Mouse (Mus musculus): Measurements from ENCODE around the gene Blvrb. TPM values are rescaled to one million over a fixed set of nuclear protein-coding genes. Genes with fewer than 3 reads are reported as not detected.

The Blvrb gene
- total and polyA plus RNA-seq, 3 experiments: 212 to 460 (median 438) TPM

- ATAC-seq (ENCODE audit: extremely low read depth, insufficient number of reproducible peaks, low FRiP score, poor library complexity, severe bottlenecking) (no peak), DNase-seq (ENCODE audit: low spot score) (no peak)
- H3K9me3 ChIP-seq (replicated peaks): peaks cover 5% of the 10 kb centered on the region
- H3K36me3 ChIP-seq (replicated peaks): peaks cover 25% of the 10 kb centered on the region
- TF ChIP-seq TAL1 (conservative IDR thresholded peaks at IDR 0.05; ENCODE audit: low read depth, low read length): no peak
- no peaks in the 10 kb centered on the region for H3K4me1 ChIP-seq (ENCODE audit: insufficient read depth, low read depth, low read length)
- H3K27me3 ChIP-seq (ENCODE audit: insufficient read depth, low read length): no peaks in the 10 kb centered on the region; the same call in 1 of the 2 replicates
- H3K4me3 ChIP-seq (ENCODE audit: low read depth, low read length): no peak overlapping the region
These were observed 67.2 kb downstream of the Blvrb start for GRCm38 (mm10) chr7:27514961-27515360.

Other genes starting within 250 kb of the Blvrb start
- 5.3 and 6.6 TPM in 2 replicates for gene Itpkc, start 219.3 kb upstream of the Blvrb start, total RNA-seq (2014; fragmentation: Nextera tagmentation)
- 4.6 TPM in 2 replicates for gene Itpkc, start 219.3 kb upstream of the Blvrb start, total RNA-seq (2017)
- gene Itpkc, start 219.3 kb upstream of the Blvrb start, polyA plus RNA-seq (2012): 3.5 and 3.9 TPM in 2 replicates
- gene Coq8b, start 215.0 kb upstream of the Blvrb start, total RNA-seq (2014; fragmentation: Nextera tagmentation): 19.3 and 30.4 TPM in 2 replicates
- gene Coq8b, start 215.0 kb upstream of the Blvrb start, total RNA-seq (2017): 25.3 and 25.5 TPM in 2 replicates
- gene Coq8b, start 215.0 kb upstream of the Blvrb start, polyA plus RNA-seq (2012): 62.2 and 65.3 TPM in 2 replicates
- 2.9 and 4.5 TPM in 2 replicates for gene Numbl, start 189.5 kb upstream of the Blvrb start, total RNA-seq (2014; fragmentation: Nextera tagmentation)
- 1.3 and 1.6 TPM in 2 replicates for gene Numbl, start 189.5 kb upstream of the Blvrb start, total RNA-seq (2017)
- gene Numbl, start 189.5 kb upstream of the Blvrb start, polyA plus RNA-seq (2012): 5.7 TPM in 2 replicates
- gene Ltbp4, start 110.3 kb upstream of the Blvrb start, total RNA-seq (2014; fragmentation: Nextera tagmentation): 0.39 and 9.1 TPM in 2 replicates
- gene Ltbp4, start 110.3 kb upstream of the Blvrb start, total RNA-seq (2017): 0.06 and 0.16 TPM in 2 replicates
- 1.0 and 1.5 TPM in 2 replicates for gene Ltbp4, start 110.3 kb upstream of the Blvrb start, polyA plus RNA-seq (2012)
- 89.8 and 111 TPM in 2 replicates for gene Shkbp1, start 92.0 kb upstream of the Blvrb start, total RNA-seq (2014; fragmentation: Nextera tagmentation)
- gene Shkbp1, start 92.0 kb upstream of the Blvrb start, total RNA-seq (2017): 27.4 and 29.5 TPM in 2 replicates
- gene Shkbp1, start 92.0 kb upstream of the Blvrb start, polyA plus RNA-seq (2012): 218 and 220 TPM in 2 replicates
- not detected in 2 replicates for gene Gm20479, start 90.6 kb upstream of the Blvrb start, total RNA-seq (2014; fragmentation: Nextera tagmentation)
- gene Gm20479, start 90.6 kb upstream of the Blvrb start, total RNA-seq (2017): 1.3 TPM in 1 of 2 replicates, not detected in the other
- 1.2 and 1.4 TPM in 2 replicates for gene Gm20479, start 90.6 kb upstream of the Blvrb start, polyA plus RNA-seq (2012)
- 0.92 and 2.9 TPM in 2 replicates for gene Sptbn4, start 292 bp upstream of the Blvrb start, total RNA-seq (2014; fragmentation: Nextera tagmentation)
- gene Sptbn4, start 292 bp upstream of the Blvrb start, total RNA-seq (2017): 1.1 and 1.2 TPM in 2 replicates
- gene Sptbn4, start 292 bp upstream of the Blvrb start, polyA plus RNA-seq (2012): 0.91 and 1.1 TPM in 2 replicates
- 5.2 and 9.0 TPM in 2 replicates for gene Sertad3, start 25.8 kb downstream of the Blvrb start, total RNA-seq (2014; fragmentation: Nextera tagmentation)
- 15.8 and 18.1 TPM in 2 replicates for gene Sertad3, start 25.8 kb downstream of the Blvrb start, total RNA-seq (2017)
- gene Sertad3, start 25.8 kb downstream of the Blvrb start, polyA plus RNA-seq (2012): 24.0 and 27.0 TPM in 2 replicates
- 18.5 and 18.6 TPM in 2 replicates for gene Sertad1, start 38.9 kb downstream of the Blvrb start, total RNA-seq (2014; fragmentation: Nextera tagmentation)
- 62.3 and 63.1 TPM in 2 replicates for gene Sertad1, start 38.9 kb downstream of the Blvrb start, total RNA-seq (2017)
- 56.9 and 75.3 TPM in 2 replicates for gene Sertad1, start 38.9 kb downstream of the Blvrb start, polyA plus RNA-seq (2012)
- 1.5 and 1.7 TPM in 2 replicates for gene Prx, start 51.3 kb downstream of the Blvrb start, total RNA-seq (2014; fragmentation: Nextera tagmentation)
- gene Prx, start 51.3 kb downstream of the Blvrb start, total RNA-seq (2017): 0.93 and 1.3 TPM in 2 replicates
- gene Prx, start 51.3 kb downstream of the Blvrb start, polyA plus RNA-seq (2012): 2.3 and 2.7 TPM in 2 replicates
- gene Hipk4, start 75.3 kb downstream of the Blvrb start, total RNA-seq (2014; fragmentation: Nextera tagmentation): 0.38 TPM in 1 of 2 replicates, not detected in the other
- 0.11 and 0.12 TPM in 2 replicates for gene Hipk4, start 75.3 kb downstream of the Blvrb start, total RNA-seq (2017)
- 0.09 and 0.11 TPM in 2 replicates for gene Hipk4, start 75.3 kb downstream of the Blvrb start, polyA plus RNA-seq (2012)
- gene Pld3, start 105.2 kb downstream of the Blvrb start, total RNA-seq (2014; fragmentation: Nextera tagmentation): 10.5 and 16.0 TPM in 2 replicates
- gene Pld3, start 105.2 kb downstream of the Blvrb start, total RNA-seq (2017): 7.2 TPM in 2 replicates
- gene Pld3, start 105.2 kb downstream of the Blvrb start, polyA plus RNA-seq (2012): 19.5 and 23.1 TPM in 2 replicates
- gene 2310022A10Rik, start 105.3 kb downstream of the Blvrb start, total RNA-seq (2014; fragmentation: Nextera tagmentation): 18.8 and 26.0 TPM in 2 replicates
- 5.2 and 10.0 TPM in 2 replicates for gene 2310022A10Rik, start 105.3 kb downstream of the Blvrb start, total RNA-seq (2017)
- 61.2 and 61.5 TPM in 2 replicates for gene 2310022A10Rik, start 105.3 kb downstream of the Blvrb start, polyA plus RNA-seq (2012)
- gene Akt2, start 143.6 kb downstream of the Blvrb start, total RNA-seq (2014; fragmentation: Nextera tagmentation): 69.0 and 84.8 TPM in 2 replicates
- gene Akt2, start 143.6 kb downstream of the Blvrb start, total RNA-seq (2017): 41.7 and 42.1 TPM in 2 replicates
- gene Akt2, start 143.6 kb downstream of the Blvrb start, polyA plus RNA-seq (2012): 46.0 and 52.4 TPM in 2 replicates
- gene Ttc9b, start 205.9 kb downstream of the Blvrb start, total RNA-seq (2014; fragmentation: Nextera tagmentation): not detected in 2 replicates
- not detected in 2 replicates for gene Ttc9b, start 205.9 kb downstream of the Blvrb start, total RNA-seq (2017)
- not detected in 2 replicates for gene Ttc9b, start 205.9 kb downstream of the Blvrb start, polyA plus RNA-seq (2012)
- 5.9 and 8.0 TPM in 2 replicates for gene Map3k10, start 226.6 kb downstream of the Blvrb start, total RNA-seq (2014; fragmentation: Nextera tagmentation)
- gene Map3k10, start 226.6 kb downstream of the Blvrb start, total RNA-seq (2017): 8.6 and 10.8 TPM in 2 replicates
- gene Map3k10, start 226.6 kb downstream of the Blvrb start, polyA plus RNA-seq (2012): 25.1 and 34.7 TPM in 2 replicates
- 2.7 and 4.4 TPM in 2 replicates for gene Zfp607b, start 241.4 kb downstream of the Blvrb start, total RNA-seq (2014; fragmentation: Nextera tagmentation)
- 1.6 and 1.7 TPM in 2 replicates for gene Zfp607b, start 241.4 kb downstream of the Blvrb start, total RNA-seq (2017)
- 0.01 and 0.04 TPM in 2 replicates for gene Zfp607b, start 241.4 kb downstream of the Blvrb start, polyA plus RNA-seq (2012)

All from G1E (cell line).